Mouse (Mus musculus): Measurements from ENCODE around the gene Gm10486.
"Not testable (repeated sequence)": the region's sequence is repeated elsewhere in the genome, so short reads cannot be mapped to it uniquely, and the experiment has no call there.

Gm10486 gene

DNA sequence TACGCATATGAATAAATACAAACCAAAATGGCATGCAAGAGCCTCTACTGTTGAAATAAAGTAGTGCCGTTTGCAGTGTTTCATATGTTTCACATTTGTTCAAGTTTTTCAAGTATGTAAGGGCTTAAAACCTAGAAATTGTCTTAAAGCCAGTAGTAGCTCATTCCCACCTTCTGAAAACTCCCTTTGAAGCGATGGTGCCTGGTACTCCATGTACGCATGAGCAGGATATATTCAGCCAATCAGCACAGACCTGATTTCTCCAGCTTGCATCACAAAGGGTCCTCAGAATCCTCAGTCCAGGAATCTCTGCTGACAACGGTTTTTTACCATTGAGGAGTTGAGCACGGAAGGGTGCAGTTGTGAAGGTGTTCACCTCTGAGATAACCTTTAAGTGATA is at the start of gene Gm10486:
Gene Gm10486, plus strand, starts transcription at position 301 of the 400 bp plus-strand sequence.
- DNase-seq (ENCODE audit: low spot score): not testable (repeated sequence)
